Mouse (Mus musculus) ovary, adult 18-20 months (tissue): Measurements from ENCODE around the gene Tmcc2.

Source experiments
- DNase-seq: peaks from one replicate; pipeline ENCODE4 v3.0.0; 2022; ENCODE audit warnings: low spot score, mixed read lengths

The Tmcc2 gene

GRCm38 (mm10) chr1:132341731-132342501, 49.2 kb downstream of the Tmcc2 start:
- no peak for DNase-seq

GRCm38 (mm10) chr1:132338027-132338660, 52.9 kb downstream of the Tmcc2 start:
- no peak for DNase-seq

- DNase-seq = no peak
Observed at GRCm38 (mm10) chr1:132336921-132337320, 54.2 kb downstream of the Tmcc2 start.

- no peak for DNase-seq
Observed at GRCm38 (mm10) chr1:132335378-132335965, 55.6 kb downstream of the Tmcc2 start.

- no peak for DNase-seq
Observed at GRCm38 (mm10) chr1:132334178-132334801, 56.8 kb downstream of the Tmcc2 start.

GRCm38 (mm10) chr1:132333675-132334141, 57.4 kb downstream of the Tmcc2 start:
- DNase-seq = no peak

- DNase-seq = no peak
Observed at GRCm38 (mm10) chr1:132333201-132333600, 57.9 kb downstream of the Tmcc2 start.

- no peak for DNase-seq
Observed at GRCm38 (mm10) chr1:132331283-132331682, 59.8 kb downstream of the Tmcc2 start.

GRCm38 (mm10) chr1:132330397-132330796, 60.7 kb downstream of the Tmcc2 start:
- DNase-seq = no peak

GRCm38 (mm10) chr1:132329656-132330055, 61.4 kb downstream of the Tmcc2 start:
- no peak for DNase-seq

- DNase-seq = no peak
Observed at GRCm38 (mm10) chr1:132328565-132328964, 62.5 kb downstream of the Tmcc2 start.

GRCm38 (mm10) chr1:132327477-132327876, 63.6 kb downstream of the Tmcc2 start:
- DNase-seq = no peak

- DNase-seq = peak; percentile 49
Observed at GRCm38 (mm10) chr1:132326777-132327176, 64.3 kb downstream of the Tmcc2 start.

- DNase-seq = no peak
Observed at GRCm38 (mm10) chr1:132322711-132323542, 68.2 kb downstream of the Tmcc2 start.

GRCm38 (mm10) chr1:132321821-132322580, 69.1 kb downstream of the Tmcc2 start:
- DNase-seq = no peak

GRCm38 (mm10) chr1:132319242-132319641, 71.8 kb downstream of the Tmcc2 start:
- peak; percentile 86 for DNase-seq

- no peak for DNase-seq
Observed at GRCm38 (mm10) chr1:132317894-132318863, 72.9 kb downstream of the Tmcc2 start.

GRCm38 (mm10) chr1:132317413-132317812, 73.7 kb downstream of the Tmcc2 start:
- no peak for DNase-seq

GRCm38 (mm10) chr1:132316625-132316994, 74.5 kb downstream of the Tmcc2 start:
- no peak for DNase-seq
